Mouse (Mus musculus): ENCODE results near the gene Pcdh18. TPM values are rescaled to one million over a fixed set of nuclear protein-coding genes. Genes with fewer than 3 reads are reported as not detected.

Pcdh18 gene
- polyA plus RNA-seq, 1 experiment = 5.7 TPM

- H3K9me3 ChIP-seq (replicated peaks; ENCODE audit: control insufficient read depth, insufficient read depth, low read length, poor library complexity, severe bottlenecking) = no peaks in the 10 kb centered on the region
- H3K4me1 ChIP-seq (ENCODE audit: control insufficient read depth, insufficient read depth, low read length) = no peaks in the 10 kb centered on the region
- no peaks in the 10 kb centered on the region for H3K36me3 ChIP-seq (ENCODE audit: control insufficient read depth, insufficient read depth, low read length, poor library complexity, severe bottlenecking)
- TF ChIP-seq CTCF (IDR thresholded peaks at IDR 0.05; ENCODE audit: low read depth, low read length) = no peak
- no peak for TF ChIP-seq EP300 (IDR thresholded peaks at IDR 0.05; ENCODE audit: insufficient read depth, low read depth, low read length)
- TF ChIP-seq POLR2A (IDR thresholded peaks at IDR 0.05; ENCODE audit: insufficient read depth, low read length) = no peak
- no peak overlapping the region for H3K4me3 ChIP-seq (ENCODE audit: low read depth, low read length)
- no peak overlapping the region for H3K27ac ChIP-seq (ENCODE audit: insufficient read depth, low read length)
- H3K27me3 ChIP-seq (ENCODE audit: control insufficient read depth, insufficient read depth, low read length, poor library complexity, severe bottlenecking) = no peaks in the 10 kb centered on the region
- no peak overlapping the region for H3K9ac ChIP-seq (ENCODE audit: low read depth, poor library complexity, severe bottlenecking)
These were observed 7.4 kb downstream of the Pcdh18 start for GRCm38 (mm10) chr3:49749491-49750284.

DNA sequence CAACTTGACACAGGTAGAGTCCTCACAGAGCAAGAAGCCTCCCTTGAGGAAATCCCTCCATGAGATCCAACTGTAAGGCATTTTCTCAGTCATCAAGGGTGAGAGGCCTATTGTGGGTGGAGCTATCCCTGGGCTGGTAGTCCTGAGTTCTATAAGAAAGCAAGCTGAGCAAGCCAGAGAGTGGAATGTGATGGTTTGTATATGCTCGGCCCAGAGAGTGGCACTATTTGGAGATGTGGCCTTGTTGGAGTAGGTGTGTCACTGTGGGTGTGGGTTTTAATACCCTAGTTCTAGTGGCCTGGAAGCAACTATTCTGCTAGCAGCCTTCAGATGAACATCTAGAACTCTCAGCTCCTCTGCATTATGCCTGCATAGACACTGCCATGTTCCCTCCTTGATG lies 9.1 kb downstream of the Pcdh18 start:
- Histone ChIP-seq H3K27me3 (ENCODE audit: control insufficient read depth, insufficient read depth, low read length, poor library complexity, severe bottlenecking) (no peaks in the 10 kb centered on the region), H3K4me1 (ENCODE audit: control insufficient read depth, insufficient read depth, low read length) (no peaks in the 10 kb centered on the region), H3K27ac (ENCODE audit: insufficient read depth, low read length) (no peak overlapping the region), H3K36me3 (ENCODE audit: control insufficient read depth, insufficient read depth, low read length, poor library complexity, severe bottlenecking) (no peaks in the 10 kb centered on the region), H3K4me3 (ENCODE audit: low read depth, low read length) (no peak overlapping the region), H3K9ac (ENCODE audit: low read depth, poor library complexity, severe bottlenecking) (no peak overlapping the region), H3K9me3 (replicated peaks; ENCODE audit: control insufficient read depth, insufficient read depth, low read length, poor library complexity, severe bottlenecking) (no peaks in the 10 kb centered on the region)
- TF ChIP-seq CTCF (IDR thresholded peaks at IDR 0.05; ENCODE audit: low read depth, low read length) (no peak), EP300 (IDR thresholded peaks at IDR 0.05; ENCODE audit: insufficient read depth, low read depth, low read length) (no peak), POLR2A (IDR thresholded peaks at IDR 0.05; ENCODE audit: insufficient read depth, low read length) (no peak)

- H3K9me3 ChIP-seq (replicated peaks; ENCODE audit: control insufficient read depth, insufficient read depth, low read length, poor library complexity, severe bottlenecking) = no peaks in the 10 kb centered on the region; the same call in 1 of the 2 replicates
- H3K27ac ChIP-seq (ENCODE audit: insufficient read depth, low read length) = no peak overlapping the region
- no peak overlapping the region for H3K4me3 ChIP-seq (ENCODE audit: low read depth, low read length)
- no peaks in the 10 kb centered on the region for H3K4me1 ChIP-seq (ENCODE audit: control insufficient read depth, insufficient read depth, low read length)
- no peak for TF ChIP-seq CTCF (IDR thresholded peaks at IDR 0.05; ENCODE audit: low read depth, low read length)
- TF ChIP-seq EP300 (IDR thresholded peaks at IDR 0.05; ENCODE audit: insufficient read depth, low read depth, low read length) = no peak
- TF ChIP-seq POLR2A (IDR thresholded peaks at IDR 0.05; ENCODE audit: insufficient read depth, low read length) = no peak
- no peaks in the 10 kb centered on the region for H3K27me3 ChIP-seq (ENCODE audit: control insufficient read depth, insufficient read depth, low read length, poor library complexity, severe bottlenecking)
- H3K36me3 ChIP-seq (ENCODE audit: control insufficient read depth, insufficient read depth, low read length, poor library complexity, severe bottlenecking) = no peaks in the 10 kb centered on the region
- no peak overlapping the region for H3K9ac ChIP-seq (ENCODE audit: low read depth, poor library complexity, severe bottlenecking)
These were observed 18.1 kb downstream of the Pcdh18 start for GRCm38 (mm10) chr3:49739061-49739460.

DNA sequence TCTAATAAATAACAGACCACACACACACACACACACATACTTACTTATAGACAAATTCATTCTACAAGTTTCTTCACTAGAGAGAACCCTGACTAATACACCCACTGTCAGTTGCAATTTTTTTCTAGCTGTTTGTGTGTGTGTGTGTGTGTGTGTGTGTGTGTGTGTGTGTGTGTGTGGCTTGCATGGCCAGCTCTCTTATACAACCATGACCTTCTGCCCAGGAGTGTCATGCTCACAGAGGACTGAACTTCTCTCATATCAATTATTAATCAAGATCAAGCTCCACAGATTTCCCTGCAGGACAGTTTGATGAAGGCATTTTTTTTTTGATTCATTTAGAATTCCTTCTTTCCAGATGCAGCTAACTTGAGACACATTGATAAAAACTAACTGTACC lies 18.6 kb downstream of the Pcdh18 start:
- Histone ChIP-seq H3K9ac (ENCODE audit: low read depth, poor library complexity, severe bottlenecking) (no peak overlapping the region), H3K4me1 (ENCODE audit: control insufficient read depth, insufficient read depth, low read length) (no peaks in the 10 kb centered on the region), H3K27ac (ENCODE audit: insufficient read depth, low read length) (no peak overlapping the region), H3K4me3 (ENCODE audit: low read depth, low read length) (no peak overlapping the region), H3K36me3 (ENCODE audit: control insufficient read depth, insufficient read depth, low read length, poor library complexity, severe bottlenecking) (no peaks in the 10 kb centered on the region), H3K27me3 (ENCODE audit: control insufficient read depth, insufficient read depth, low read length, poor library complexity, severe bottlenecking) (no peaks in the 10 kb centered on the region), H3K9me3 (replicated peaks; ENCODE audit: control insufficient read depth, insufficient read depth, low read length, poor library complexity, severe bottlenecking) (no peaks in the 10 kb centered on the region; the same call in 1 of the 2 replicates)
- TF ChIP-seq POLR2A (IDR thresholded peaks at IDR 0.05; ENCODE audit: insufficient read depth, low read length) = no peak
- no peak for TF ChIP-seq CTCF (IDR thresholded peaks at IDR 0.05; ENCODE audit: low read depth, low read length)
- TF ChIP-seq EP300 (IDR thresholded peaks at IDR 0.05; ENCODE audit: insufficient read depth, low read depth, low read length) = no peak

DNA sequence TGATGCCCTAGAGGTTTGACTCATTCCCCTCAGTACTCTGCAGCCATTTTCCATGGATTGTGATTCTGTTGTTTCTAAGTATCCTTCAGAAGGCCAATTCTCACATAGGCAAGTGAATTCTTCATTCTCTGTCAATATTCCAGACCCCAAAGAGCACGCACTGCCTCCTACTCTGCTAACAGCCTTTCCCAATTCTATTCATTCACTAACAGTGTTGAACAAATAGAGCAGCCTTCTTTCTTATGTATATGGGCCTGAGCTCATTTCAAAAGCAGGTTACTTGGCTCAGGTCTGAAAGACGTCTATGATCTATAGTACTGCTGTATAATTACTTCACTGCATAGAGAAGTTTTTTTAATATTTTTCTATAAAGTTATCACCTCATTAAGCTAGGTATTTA lies 50.6 kb downstream of the Pcdh18 start:
- Histone ChIP-seq H3K36me3 (ENCODE audit: control insufficient read depth, insufficient read depth, low read length, poor library complexity, severe bottlenecking) (no peaks in the 10 kb centered on the region), H3K27ac (ENCODE audit: insufficient read depth, low read length) (no peak overlapping the region), H3K4me3 (ENCODE audit: low read depth, low read length) (no peak overlapping the region), H3K4me1 (ENCODE audit: control insufficient read depth, insufficient read depth, low read length) (no peaks in the 10 kb centered on the region), H3K9me3 (replicated peaks; ENCODE audit: control insufficient read depth, insufficient read depth, low read length, poor library complexity, severe bottlenecking) (no peaks in the 10 kb centered on the region), H3K9ac (ENCODE audit: low read depth, poor library complexity, severe bottlenecking) (no peak overlapping the region), H3K27me3 (ENCODE audit: control insufficient read depth, insufficient read depth, low read length, poor library complexity, severe bottlenecking) (no peaks in the 10 kb centered on the region)
- TF ChIP-seq EP300 (IDR thresholded peaks at IDR 0.05; ENCODE audit: insufficient read depth, low read depth, low read length) (no peak), CTCF (IDR thresholded peaks at IDR 0.05; ENCODE audit: low read depth, low read length) (no peak), POLR2A (IDR thresholded peaks at IDR 0.05; ENCODE audit: insufficient read depth, low read length) (no peak)

DNA sequence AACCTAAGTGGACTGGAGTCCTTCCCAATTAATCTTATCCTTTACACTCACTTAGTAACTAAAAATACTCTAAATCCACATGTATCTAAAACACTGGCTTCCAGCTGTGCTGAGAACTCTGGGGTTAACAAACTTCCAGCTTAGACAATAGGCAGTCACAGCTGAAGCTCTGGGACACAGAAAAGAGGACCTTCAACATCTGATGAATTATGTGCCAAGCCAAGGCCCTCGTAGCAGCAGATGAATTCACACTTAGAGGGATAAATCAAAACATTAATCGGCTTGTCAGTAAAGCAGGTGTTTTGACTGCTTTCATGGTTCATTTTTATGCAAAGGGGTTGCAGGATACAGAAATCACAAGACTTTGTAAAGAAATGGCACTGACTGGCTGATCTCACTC lies 57.2 kb downstream of the Pcdh18 start:
- Histone ChIP-seq H3K9ac (ENCODE audit: low read depth, poor library complexity, severe bottlenecking) (no peak overlapping the region), H3K36me3 (ENCODE audit: control insufficient read depth, insufficient read depth, low read length, poor library complexity, severe bottlenecking) (no peaks in the 10 kb centered on the region), H3K4me1 (ENCODE audit: control insufficient read depth, insufficient read depth, low read length) (no peaks in the 10 kb centered on the region), H3K27ac (ENCODE audit: insufficient read depth, low read length) (no peak overlapping the region), H3K9me3 (replicated peaks; ENCODE audit: control insufficient read depth, insufficient read depth, low read length, poor library complexity, severe bottlenecking) (no peaks in the 10 kb centered on the region), H3K27me3 (ENCODE audit: control insufficient read depth, insufficient read depth, low read length, poor library complexity, severe bottlenecking) (no peaks in the 10 kb centered on the region), H3K4me3 (ENCODE audit: low read depth, low read length) (no peak overlapping the region)
- TF ChIP-seq CTCF (IDR thresholded peaks at IDR 0.05; ENCODE audit: low read depth, low read length) = no peak
- TF ChIP-seq EP300 (IDR thresholded peaks at IDR 0.05; ENCODE audit: insufficient read depth, low read depth, low read length) = no peak
- TF ChIP-seq POLR2A (IDR thresholded peaks at IDR 0.05; ENCODE audit: insufficient read depth, low read length) = no peak
